Mouse (Mus musculus) limb, embryonic 13.5 days (tissue): ENCODE measurements around the gene Pam16. TPM values are rescaled to one million over a fixed set of nuclear protein-coding genes. Genes with fewer than 3 reads are reported as not detected.
A peak's percentile ranks its signal among the peaks of the same experiment; 100 is the strongest.

ENCODE experiments used
- ATAC-seq: fragments of 200-750 bp; cut with Nextera tagmentation; 2 replicates; pipeline ENCODE4 v1.8.0; 2017; ENCODE audit warnings: low read depth, moderate number of reproducible peaks, moderate TSS enrichment; ENCODE audit not compliant: low FRiP score
- H3K27ac ChIP-seq: fragments of 300-500 bp; sonication (generic); 2 replicates; pipeline ENCODE4 v1.5.1; 2015; ENCODE audit warnings: inconsistent platforms, mild to moderate bottlenecking, moderate library complexity
- H3K27me3 ChIP-seq: fragments of 300-500 bp; sonication (generic); 2 replicates; pipeline ENCODE4 v1.6.1; 2015; ENCODE audit warnings: mild to moderate bottlenecking, inconsistent platforms
- H3K36me3 ChIP-seq: fragments of 300-500 bp; sonication (generic); 2 replicates; pipeline ENCODE4 v1.6.1; 2015; ENCODE audit warnings: inconsistent platforms, mild to moderate bottlenecking, moderate library complexity
- H3K4me1 ChIP-seq: fragments of 300-500 bp; sonication (generic); 2 replicates; pipeline ENCODE4 v1.6.1; 2015; ENCODE audit warnings: inconsistent platforms
- H3K4me2 ChIP-seq: fragments of 300-500 bp; sonication (generic); replicated peaks from 2 replicates; pipeline ENCODE4 v1.6.1; 2015; ENCODE audit warnings: inconsistent platforms, mild to moderate bottlenecking, moderate library complexity
- H3K4me3 ChIP-seq: fragments of 300-500 bp; sonication (generic); 2 replicates; pipeline ENCODE4 v1.5.1; 2015; ENCODE audit warnings: moderate library complexity, mild to moderate bottlenecking, inconsistent platforms
- H3K9ac ChIP-seq: fragments of 300-500 bp; sonication (generic); 2 replicates; pipeline ENCODE4 v1.6.1; 2015; ENCODE audit warnings: mild to moderate bottlenecking, inconsistent platforms
- H3K9me3 ChIP-seq: fragments of 300-500 bp; sonication (generic); 2 replicates; pipeline ENCODE4 v1.6.1; 2016; ENCODE audit warnings: inconsistent platforms
- WGBS: fragments of 180-500 bp; shearing (Covaris S2); methylation state at CpG from one replicate; pipeline ENCODE4 v1.1.7; 2015; 5-methylcytosine and 5-hydroxymethylcytosine counted together
- polyA plus RNA-seq: library from polyadenylated mRNA; unstranded; fragments of >200 nt; fragmentation: Nextera tagmentation; extraction: Ambion mirVana; gene quantifications from 2 replicates; pipeline ENCODE4 v1.2.1, GENCODE M21; 2015

Gene Pam16
- polyA plus RNA-seq, 1 experiment from 2014 or later = 105 TPM

GRCm38 (mm10) chr16:4606431-4607084, 18.2 kb downstream of the Pam16 start:
- WGBS = 32% methylated on average over 5 of the region's 5 CpGs
- H3K36me3 ChIP-seq = peaks cover 31% of the 10 kb centered on the region
- peak overlapping the region; percentile 43; the same call in 1 of the 2 replicates for H3K9ac ChIP-seq
- no peak for ATAC-seq
- H3K4me2 ChIP-seq = 0 out of 2 replicates have a peak overlapping the region, but pooled peaks have one; percentile 9
- H3K4me1 ChIP-seq = peaks cover 72% of the 10 kb centered on the region
- no peaks in the 10 kb centered on the region for H3K9me3 ChIP-seq
- H3K27ac ChIP-seq = peak overlapping the region; percentile 73; the same call in 1 of the 2 replicates
- no peak overlapping the region for H3K4me3 ChIP-seq
- no peaks in the 10 kb centered on the region for H3K27me3 ChIP-seq

GRCm38 (mm10) chr16:4605514-4606131, 19.2 kb downstream of the Pam16 start:
- no peak for ATAC-seq
- Histone ChIP-seq H3K4me3 (no peak overlapping the region), H3K27ac (peak overlapping the region; percentile 73; the same call in 1 of the 2 replicates), H3K4me2 (peak overlapping the region; percentile 38), H3K9me3 (no peaks in the 10 kb centered on the region), H3K36me3 (peaks cover 22% of the 10 kb centered on the region), H3K9ac (peak overlapping the region; percentile 39; the same call in 1 of the 2 replicates), H3K4me1 (peaks cover 81% of the 10 kb centered on the region), H3K27me3 (no peaks in the 10 kb centered on the region)
- WGBS = 45% methylated on average over 13 of the region's 13 CpGs

- Histone ChIP-seq H3K27me3 (no peaks in the 10 kb centered on the region), H3K9ac (peak overlapping the region; percentile 31; the same call in 1 of the 2 replicates), H3K9me3 (no peaks in the 10 kb centered on the region), H3K4me3 (0 out of 2 replicates have a peak overlapping the region, but pooled peaks have one; percentile 3), H3K27ac (peak overlapping the region; percentile 92; the same call in 1 of the 2 replicates), H3K4me2 (peak overlapping the region; percentile 57), H3K4me1 (peaks cover 94% of the 10 kb centered on the region), H3K36me3 (peaks cover 10% of the 10 kb centered on the region)
- ATAC-seq = no peak
- WGBS = 59% methylated on average over 11 of the region's 11 CpGs
Observed at GRCm38 (mm10) chr16:4604293-4604837, 20.4 kb downstream of the Pam16 start.

GRCm38 (mm10) chr16:4603453-4603837, 21.3 kb downstream of the Pam16 start:
- Histone ChIP-seq H3K27ac (peak overlapping the region; percentile 92), H3K36me3 (peaks cover 1% of the 10 kb centered on the region), H3K4me2 (peak overlapping the region; percentile 57), H3K27me3 (no peaks in the 10 kb centered on the region), H3K4me1 (peaks cover 100% of the 10 kb centered on the region), H3K9me3 (no peaks in the 10 kb centered on the region), H3K9ac (peak overlapping the region; percentile 56), H3K4me3 (0 out of 2 replicates have a peak overlapping the region, but pooled peaks have one; percentile 10)
- 30% methylated on average over 1 of the region's 1 CpGs for WGBS
- peak; percentile 8; the same call in 1 of the 2 replicates for ATAC-seq

- Histone ChIP-seq H3K4me2 (peak overlapping the region; percentile 57), H3K27ac (peak overlapping the region; percentile 92), H3K4me1 (peaks cover 100% of the 10 kb centered on the region), H3K9ac (peak overlapping the region; percentile 56), H3K4me3 (0 out of 2 replicates have a peak overlapping the region, but pooled peaks have one; percentile 10), H3K27me3 (no peaks in the 10 kb centered on the region), H3K9me3 (no peaks in the 10 kb centered on the region), H3K36me3 (peaks cover 2% of the 10 kb centered on the region; the same call in 1 of the 2 replicates)
- peak; percentile 54 for ATAC-seq
- WGBS = 5% methylated on average over 7 of the region's 7 CpGs
Observed at GRCm38 (mm10) chr16:4602766-4603452, 21.9 kb downstream of the Pam16 start.

- Histone ChIP-seq H3K4me2 (peak overlapping the region; percentile 57), H3K36me3 (peaks cover 2% of the 10 kb centered on the region; the same call in 1 of the 2 replicates), H3K27ac (peak overlapping the region; percentile 92), H3K9ac (peak overlapping the region; percentile 56), H3K27me3 (no peaks in the 10 kb centered on the region), H3K4me3 (no peak overlapping the region), H3K4me1 (peaks cover 100% of the 10 kb centered on the region), H3K9me3 (no peaks in the 10 kb centered on the region)
- WGBS = 8% methylated on average over 3 of the region's 3 CpGs
- no peak for ATAC-seq
Observed at GRCm38 (mm10) chr16:4602189-4602588, 22.6 kb downstream of the Pam16 start.

- ATAC-seq = no peak
- peak overlapping the region; percentile 55; the same call in 1 of the 2 replicates for H3K27ac ChIP-seq
Observed at GRCm38 (mm10) chr16:4600701-4601310, 24.0 kb downstream of the Pam16 start.

GRCm38 (mm10) chr16:4599616-4600015, 25.2 kb downstream of the Pam16 start:
- Histone ChIP-seq H3K4me1 (peaks cover 95% of the 10 kb centered on the region), H3K4me3 (no peak overlapping the region), H3K27ac (peak overlapping the region; percentile 67; the same call in 1 of the 2 replicates), H3K36me3 (peaks cover 2% of the 10 kb centered on the region; the same call in 1 of the 2 replicates), H3K4me2 (no peak overlapping the region), H3K9ac (no peak overlapping the region), H3K27me3 (no peaks in the 10 kb centered on the region), H3K9me3 (no peaks in the 10 kb centered on the region)
- 84% methylated on average over 3 of the region's 3 CpGs for WGBS
- ATAC-seq = no peak

More at GRCm38 (mm10) chr16:4600701-4601310, 24.0 kb downstream of the Pam16 start:
- no peak overlapping the region for H3K4me3 ChIP-seq
- 68% methylated on average over 9 of the region's 9 CpGs for WGBS
- no peaks in the 10 kb centered on the region for H3K27me3 ChIP-seq
- 0 out of 2 replicates have a peak overlapping the region, but pooled peaks have one; percentile 19 for H3K9ac ChIP-seq
- H3K4me2 ChIP-seq = 0 out of 2 replicates have a peak overlapping the region, but pooled peaks have one; percentile 11
- peaks cover 2% of the 10 kb centered on the region; the same call in 1 of the 2 replicates for H3K36me3 ChIP-seq
- no peaks in the 10 kb centered on the region for H3K9me3 ChIP-seq
- H3K4me1 ChIP-seq = peaks cover 100% of the 10 kb centered on the region

GRCm38 (mm10) chr16:4598891-4599543, 25.8 kb downstream of the Pam16 start:
- peak overlapping the region; percentile 100 for H3K4me2 ChIP-seq
- no peaks in the 10 kb centered on the region for H3K27me3 ChIP-seq
- ATAC-seq = no peak
- H3K27ac ChIP-seq = peak overlapping the region; percentile 67
- peaks cover 2% of the 10 kb centered on the region; the same call in 1 of the 2 replicates for H3K36me3 ChIP-seq
- H3K4me1 ChIP-seq = peaks cover 89% of the 10 kb centered on the region
- H3K4me3 ChIP-seq = peak overlapping the region; percentile 90; the same call in 1 of the 2 replicates
- H3K9ac ChIP-seq = peak overlapping the region; percentile 57
- WGBS = 22% methylated on average over 6 of the region's 6 CpGs
- no peaks in the 10 kb centered on the region for H3K9me3 ChIP-seq

GRCm38 (mm10) chr16:4598041-4598440, 26.7 kb downstream of the Pam16 start:
- ATAC-seq = no peak
- H3K36me3 ChIP-seq = peaks cover 2% of the 10 kb centered on the region; the same call in 1 of the 2 replicates
- no peaks in the 10 kb centered on the region for H3K27me3 ChIP-seq
- H3K9ac ChIP-seq = peak overlapping the region; percentile 57
- peak overlapping the region; percentile 100 for H3K4me2 ChIP-seq
- H3K27ac ChIP-seq = peak overlapping the region; percentile 67
- WGBS = 35% methylated on average over 5 of the region's 5 CpGs
- peak overlapping the region; percentile 90 for H3K4me3 ChIP-seq
- no peaks in the 10 kb centered on the region for H3K9me3 ChIP-seq
- peaks cover 87% of the 10 kb centered on the region for H3K4me1 ChIP-seq
